Mouse (Mus musculus) lung, embryonic 14.5 days (tissue): ENCODE data around the gene Bod1l. TPM values are rescaled to one million over a fixed set of nuclear protein-coding genes. Genes with fewer than 3 reads are reported as not detected.
A peak's percentile ranks its signal among the peaks of the same experiment; 100 is the strongest.

ENCODE experiments used
- ATAC-seq: fragments of 200-750 bp; cut with Nextera tagmentation; 2 replicates; pipeline ENCODE4 v1.8.0; 2017; ENCODE audit warnings: mild to moderate bottlenecking, moderate TSS enrichment, moderate library complexity; ENCODE audit not compliant: insufficient read depth
- DNase-seq: peaks from one replicate; pipeline ENCODE4 v3.0.0-alpha.2; 2015
- H3K27ac ChIP-seq: fragments of 300-500 bp; sonication (generic); 2 replicates; pipeline ENCODE4 v1.5.1; 2014; ENCODE audit warnings: low read depth, mild to moderate bottlenecking, moderate library complexity
- H3K27me3 ChIP-seq: fragments of 300-500 bp; sonication (generic); 2 replicates; pipeline ENCODE4 v1.6.1; 2014; ENCODE audit warnings: low read length, control low read depth; ENCODE audit not compliant: insufficient read depth
- H3K36me3 ChIP-seq: fragments of 300-500 bp; sonication (generic); 2 replicates; pipeline ENCODE4 v1.6.1; 2014; ENCODE audit warnings: control low read depth; ENCODE audit not compliant: insufficient read depth
- H3K4me1 ChIP-seq: fragments of 300-500 bp; sonication (generic); 2 replicates; pipeline ENCODE4 v1.6.1; 2014; ENCODE audit warnings: antibody characterized with exemption, control low read depth; ENCODE audit not compliant: insufficient read depth
- H3K4me2 ChIP-seq: fragments of 300-500 bp; sonication (generic); 2 replicates; pipeline ENCODE4 v1.6.1; 2014; ENCODE audit warnings: mild to moderate bottlenecking
- H3K4me3 ChIP-seq: fragments of 300-500 bp; sonication (generic); 2 replicates; pipeline ENCODE4 v1.5.1; 2014; ENCODE audit warnings: low read depth, low read length
- H3K9ac ChIP-seq: fragments of 300-500 bp; sonication (generic); 2 replicates; pipeline ENCODE4 v1.6.1; 2014
- H3K9me3 ChIP-seq: fragments of 300-500 bp; sonication (generic); 2 replicates; pipeline ENCODE4 v1.6.1; 2016; ENCODE audit warnings: low read depth, low read length, control low read depth
- CTCF ChIP-seq: IDR thresholded peaks from 2 replicates; pipeline ENCODE4 v1.5.1; 2016; ENCODE audit warnings: antibody characterized with exemption, low read depth
- WGBS: fragments of 180-500 bp; shearing (Covaris S2); extraction: QIAGEN DNeasy Blood & Tissue Kit; methylation state at CpG from one replicate; pipeline ENCODE4 v1.1.7; 2014; 5-methylcytosine and 5-hydroxymethylcytosine counted together
- polyA plus RNA-seq: library from polyadenylated mRNA; unstranded; fragments of >200 nt; fragmentation: Nextera tagmentation; extraction: Ambion mirVana; gene quantifications from 2 replicates; pipeline ENCODE4 v1.2.1, GENCODE M21; 2014

The Bod1l gene
- polyA plus RNA-seq, 1 experiment from 2014 or later: 23.9 TPM

- Histone ChIP-seq H3K4me2 (no peak overlapping the region), H3K27me3 (no peaks in the 10 kb centered on the region), H3K9me3 (no peaks in the 10 kb centered on the region), H3K9ac (no peak overlapping the region), H3K27ac (no peak overlapping the region), H3K36me3 (no peaks in the 10 kb centered on the region), H3K4me3 (no peak overlapping the region), H3K4me1 (no peaks in the 10 kb centered on the region)
- DNase-seq (no peak), ATAC-seq (no peak)
- WGBS: 71% methylated on average over 2 of the region's 2 CpGs
- TF ChIP-seq CTCF: no peak
Measured at GRCm38 (mm10) chr5:41855781-41856180, 11.7 kb upstream of the Bod1l start.

- DNase-seq: no peak
- H3K4me3 ChIP-seq: peak overlapping the region; percentile 96
- H3K36me3 ChIP-seq: peaks cover 5% of the 10 kb centered on the region; the same call in 1 of the 2 replicates
- no peaks in the 10 kb centered on the region for H3K27me3 ChIP-seq
- H3K4me1 ChIP-seq: 0 out of 2 replicates have a peak, but pooled peaks cover 5% of the 10 kb centered on the region
- H3K9ac ChIP-seq: no peak overlapping the region
- TF ChIP-seq CTCF: no peak
- no peaks in the 10 kb centered on the region for H3K9me3 ChIP-seq
- H3K4me2 ChIP-seq: peak overlapping the region; percentile 67
- 68% methylated on average over 2 of the region's 2 CpGs for WGBS
- H3K27ac ChIP-seq: no peak overlapping the region
- ATAC-seq: no peak
Measured at GRCm38 (mm10) chr5:41845558-41845937, 1.4 kb upstream of the Bod1l start.

- Histone ChIP-seq H3K9ac (peak overlapping the region; percentile 53; the same call in 1 of the 2 replicates), H3K27me3 (no peaks in the 10 kb centered on the region)
Measured at GRCm38 (mm10) chr5:41844820-41845557, 874 bp upstream of the Bod1l start.

GRCm38 (mm10) chr5:41843419-41844146 is 532 bp downstream of the Bod1l start:
- no peak for TF ChIP-seq CTCF
- H3K27ac ChIP-seq: peak overlapping the region; percentile 70; the same call in 1 of the 2 replicates
- peak; percentile 8; the same call in 1 of the 2 replicates for ATAC-seq
- H3K4me2 ChIP-seq: peak overlapping the region; percentile 67
- H3K9me3 ChIP-seq: no peaks in the 10 kb centered on the region
- 0 out of 2 replicates have a peak, but pooled peaks cover 5% of the 10 kb centered on the region for H3K4me1 ChIP-seq
- WGBS: 1% methylated on average over 46 of the region's 46 CpGs
- peak overlapping the region; percentile 96 for H3K9ac ChIP-seq
- peak; percentile 26 for DNase-seq
- H3K27me3 ChIP-seq: no peaks in the 10 kb centered on the region
- peaks cover 5% of the 10 kb centered on the region; the same call in 1 of the 2 replicates for H3K36me3 ChIP-seq
- peak overlapping the region; percentile 96 for H3K4me3 ChIP-seq

More at GRCm38 (mm10) chr5:41844820-41845557, 874 bp upstream of the Bod1l start:
- DNase-seq: peak; percentile 43
- H3K4me1 ChIP-seq: 0 out of 2 replicates have a peak, but pooled peaks cover 5% of the 10 kb centered on the region
- ATAC-seq: peak; percentile 61
- no peak overlapping the region for H3K27ac ChIP-seq
- TF ChIP-seq CTCF: no peak
- peak overlapping the region; percentile 67 for H3K4me2 ChIP-seq
- 21% methylated on average over 16 of the region's 16 CpGs for WGBS
- H3K4me3 ChIP-seq: peak overlapping the region; percentile 96
- peaks cover 5% of the 10 kb centered on the region; the same call in 1 of the 2 replicates for H3K36me3 ChIP-seq
- H3K9me3 ChIP-seq: no peaks in the 10 kb centered on the region

- ATAC-seq (no peak), DNase-seq (peak; percentile 67)
- peak overlapping the region; percentile 96 for H3K4me3 ChIP-seq
- TF ChIP-seq CTCF: no peak
- H3K36me3 ChIP-seq: peaks cover 5% of the 10 kb centered on the region; the same call in 1 of the 2 replicates
- peak overlapping the region; percentile 67 for H3K4me2 ChIP-seq
- no peaks in the 10 kb centered on the region for H3K27me3 ChIP-seq
- 13% methylated on average over 5 of the region's 5 CpGs for WGBS
- no peaks in the 10 kb centered on the region for H3K9me3 ChIP-seq
- H3K4me1 ChIP-seq: 0 out of 2 replicates have a peak, but pooled peaks cover 5% of the 10 kb centered on the region
- H3K27ac ChIP-seq: no peak overlapping the region
- peak overlapping the region; percentile 96 for H3K9ac ChIP-seq
Measured at GRCm38 (mm10) chr5:41842681-41843080, 1.4 kb downstream of the Bod1l start.

GRCm38 (mm10) chr5:41841735-41842134 is 2.4 kb downstream of the Bod1l start:
- peaks cover 5% of the 10 kb centered on the region; the same call in 1 of the 2 replicates for H3K36me3 ChIP-seq
- WGBS: 89% methylated on average over 5 of the region's 5 CpGs

GRCm38 (mm10) chr5:41830100-41830499 is 14.0 kb downstream of the Bod1l start:
- H3K4me3 ChIP-seq: no peak overlapping the region
- 88% methylated on average over 2 of the region's 2 CpGs for WGBS
- DNase-seq (no peak), ATAC-seq (no peak)
- H3K27ac ChIP-seq: no peak overlapping the region
- H3K4me1 ChIP-seq: no peaks in the 10 kb centered on the region
- no peak overlapping the region for H3K4me2 ChIP-seq
- no peaks in the 10 kb centered on the region for H3K9me3 ChIP-seq
- TF ChIP-seq CTCF: no peak
- H3K9ac ChIP-seq: no peak overlapping the region
- peaks cover 79% of the 10 kb centered on the region for H3K36me3 ChIP-seq
- H3K27me3 ChIP-seq: no peaks in the 10 kb centered on the region

More at GRCm38 (mm10) chr5:41841735-41842134, 2.4 kb downstream of the Bod1l start:
- no peak overlapping the region for H3K4me2 ChIP-seq
- H3K4me3 ChIP-seq: no peak overlapping the region
- ATAC-seq (no peak), DNase-seq (no peak)
- no peaks in the 10 kb centered on the region for H3K27me3 ChIP-seq
- H3K9ac ChIP-seq: no peak overlapping the region
- H3K27ac ChIP-seq: no peak overlapping the region
- H3K9me3 ChIP-seq: no peaks in the 10 kb centered on the region
- H3K4me1 ChIP-seq: 0 out of 2 replicates have a peak, but pooled peaks cover 5% of the 10 kb centered on the region
- TF ChIP-seq CTCF: no peak
